Mouse (Mus musculus) heart, adult 2 months (tissue): ENCODE data around the gene Gng10.

Experiments
- CTCF ChIP-seq: fragments of 200-600 bp; IDR thresholded peaks from 2 replicates; pipeline ENCODE4 v1.8.1; 2022; ENCODE audit warnings: antibody characterized with exemption, mild to moderate bottlenecking, moderate library complexity
- EP300 ChIP-seq: fragments of 200-500 bp; IDR thresholded peaks from 2 replicates; pipeline ENCODE4 v1.6.1; 2011; ENCODE audit warnings: low read depth, low read length, control low read depth; ENCODE audit not compliant: insufficient read depth
- POLR2A ChIP-seq: fragments of 200-500 bp; IDR thresholded peaks from 2 replicates; pipeline ENCODE4 v1.6.1; 2011; ENCODE audit warnings: mild to moderate bottlenecking, low read depth, low read length, control low read depth; ENCODE audit not compliant: insufficient read depth

DNA sequence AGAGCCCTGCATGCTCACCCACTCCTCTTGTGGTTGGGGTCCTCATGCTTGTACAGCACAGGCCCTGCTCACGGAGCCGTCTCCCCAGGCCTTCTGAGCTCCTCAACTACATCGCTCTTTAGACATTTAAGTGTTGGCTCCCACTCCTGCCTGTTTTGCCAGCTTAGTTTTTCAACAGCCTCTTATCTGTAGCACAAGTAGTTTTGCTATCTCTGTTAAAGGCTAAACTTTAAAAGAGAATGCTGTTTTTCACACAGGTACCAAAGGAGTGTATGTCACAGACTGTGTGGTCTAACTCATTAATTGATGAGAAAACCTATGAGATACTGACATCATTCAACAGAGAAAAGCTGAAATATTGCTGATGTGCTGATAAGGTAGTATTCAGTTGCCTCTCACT, 23.4 kb upstream of the Gng10 start:
- TF ChIP-seq POLR2A (no peak), CTCF (no peak), EP300 (no peak)
